Mouse (Mus musculus) MEL (cell line): ENCODE data around the gene Npc2.

Experiments
- CTCF ChIP-seq, 3 experiments: IDR thresholded peaks in 2 of 3; conservative IDR thresholded peaks in 1 of 3; 2 replicates each; pipeline ENCODE4 v1.5.1; 2011 to 2012; ENCODE audit warnings: low read length in 3 of 3, low read depth in 2 of 3, mild to moderate bottlenecking in 2 of 3, improper control_type of control experiment in 1 of 3, inconsistent platforms in 1 of 3, mixed read lengths in 1 of 3, moderate library complexity in 1 of 3; ENCODE audit not compliant: control insufficient read depth in 1 of 3, insufficient read depth in 1 of 3, poor library complexity in 1 of 3, severe bottlenecking in 1 of 3
- ELF1 ChIP-seq: IDR thresholded peaks from 2 replicates; pipeline ENCODE4 v1.6.1; 2014; ENCODE audit warnings: low read depth, mild to moderate bottlenecking, inconsistent platforms, low read length, improper control_type of control experiment, moderate library complexity
- JUND ChIP-seq: IDR thresholded peaks from 2 replicates; pipeline ENCODE4 v1.6.1; 2011; ENCODE audit warnings: low read depth, mild to moderate bottlenecking, improper control_type of control experiment, low read length
- MAFK ChIP-seq: IDR thresholded peaks from 2 replicates; pipeline ENCODE4 v1.6.1; 2011; ENCODE audit warnings: low read depth, mild to moderate bottlenecking, low read length, improper control_type of control experiment, borderline replicate concordance
- MAX ChIP-seq: IDR thresholded peaks from 2 replicates; pipeline ENCODE4 v1.6.1; 2011; ENCODE audit warnings: low read length, improper control_type of control experiment
- NRF1 ChIP-seq: IDR thresholded peaks from 2 replicates; pipeline ENCODE4 v1.6.1; 2014; ENCODE audit warnings: low read depth, mild to moderate bottlenecking, inconsistent platforms, low read length, improper control_type of control experiment, moderate library complexity; ENCODE audit not compliant: poor library complexity, insufficient read depth, severe bottlenecking
- TBP ChIP-seq: IDR thresholded peaks from 2 replicates; pipeline ENCODE4 v1.8.0; 2011; ENCODE audit warnings: low read depth, low read length, improper control_type of control experiment
- ZC3H11A ChIP-seq: IDR thresholded peaks from 2 replicates; pipeline ENCODE4 v1.6.1; 2012; ENCODE audit warnings: low read depth, mild to moderate bottlenecking, inconsistent platforms, low read length, improper control_type of control experiment

- TF ChIP-seq ELF1, result no peak
- TF ChIP-seq TBP, result no peak
- TF ChIP-seq MAFK, result no peak
- no peak for TF ChIP-seq MAX
- TF ChIP-seq JUND, result no peak
- no peak for TF ChIP-seq ZC3H11A
- no peak for TF ChIP-seq CTCF (IDR thresholded peaks at IDR 0.05 in 2 of 3, conservative IDR thresholded peaks at IDR 0.05 in 1 of 3; ENCODE audit: control insufficient read depth in 1 of 3, insufficient read depth in 1 of 3, low read depth in 2 of 3, low read length in 3 of 3, poor library complexity in 1 of 3, severe bottlenecking in 1 of 3)
- TF ChIP-seq NRF1, result no peak
These were observed 33.1 kb upstream of the Npc2 start for GRCm38 (mm10) chr12:84806010-84806409.
